Mouse (Mus musculus) stomach, embryonic 16.5 days (tissue): Measurements from ENCODE around the gene Slc22a15. TPM values are rescaled to one million over a fixed set of nuclear protein-coding genes. Genes with fewer than 3 reads are reported as not detected.
A peak's percentile ranks its signal among the peaks of the same experiment; 100 is the strongest.
"Not testable (repeated sequence)": the region's sequence is repeated elsewhere in the genome, so short reads cannot be mapped to it uniquely, and the experiment has no call there.

Experiments
- ATAC-seq: fragments of 200-750 bp; cut with Nextera tagmentation; 2 replicates; pipeline ENCODE4 v1.8.0; 2017; ENCODE audit warnings: moderate number of reproducible peaks, moderate TSS enrichment; ENCODE audit not compliant: insufficient read depth, low FRiP score
- H3K27ac ChIP-seq: fragments of 300-500 bp; sonication (generic); 2 replicates; pipeline ENCODE4 v1.5.1; 2014; ENCODE audit warnings: low read length
- H3K27me3 ChIP-seq: fragments of 300-500 bp; sonication (generic); 2 replicates; pipeline ENCODE4 v1.6.1; 2014; ENCODE audit warnings: low read length, control low read depth, mixed read lengths; ENCODE audit not compliant: control insufficient read depth, insufficient read depth
- H3K36me3 ChIP-seq: fragments of 300-500 bp; sonication (generic); 2 replicates; pipeline ENCODE4 v1.6.1; 2014; ENCODE audit warnings: low read length; ENCODE audit not compliant: control insufficient read depth, insufficient read depth
- H3K4me1 ChIP-seq: fragments of 300-500 bp; sonication (generic); 2 replicates; pipeline ENCODE4 v1.6.1; 2014; ENCODE audit warnings: low read length, control low read depth, mixed read lengths; ENCODE audit not compliant: control insufficient read depth, insufficient read depth
- H3K4me2 ChIP-seq: fragments of 300-500 bp; sonication (generic); 2 replicates; pipeline ENCODE4 v1.6.1; 2014; ENCODE audit warnings: low read depth, low read length, mixed read lengths
- H3K4me3 ChIP-seq: fragments of 300-500 bp; sonication (generic); replicated peaks from 2 replicates; pipeline ENCODE4 v1.5.1; 2014; ENCODE audit warnings: mild to moderate bottlenecking, low read length
- H3K9ac ChIP-seq: fragments of 300-500 bp; sonication (generic); 2 replicates; pipeline ENCODE4 v1.6.1; 2014; ENCODE audit warnings: low read length
- H3K9me3 ChIP-seq: fragments of 300-500 bp; sonication (generic); replicated peaks from 2 replicates; pipeline ENCODE4 v1.6.1; 2016; ENCODE audit warnings: low read length, control low read depth; ENCODE audit not compliant: control insufficient read depth
- WGBS: fragments of 180-500 bp; shearing (Covaris S2); extraction: QIAGEN DNeasy Blood & Tissue Kit; methylation state at CpG from one replicate; pipeline ENCODE4 v1.1.7; 2014; 5-methylcytosine and 5-hydroxymethylcytosine counted together
- polyA plus RNA-seq: library from polyadenylated mRNA; unstranded; fragments of >200 nt; fragmentation: Nextera tagmentation; extraction: Ambion mirVana; gene quantifications from 2 replicates; pipeline ENCODE4 v1.2.1, GENCODE M21; 2015

Slc22a15 gene
- polyA plus RNA-seq, 1 experiment from 2014 or later = 4.5 TPM

DNA sequence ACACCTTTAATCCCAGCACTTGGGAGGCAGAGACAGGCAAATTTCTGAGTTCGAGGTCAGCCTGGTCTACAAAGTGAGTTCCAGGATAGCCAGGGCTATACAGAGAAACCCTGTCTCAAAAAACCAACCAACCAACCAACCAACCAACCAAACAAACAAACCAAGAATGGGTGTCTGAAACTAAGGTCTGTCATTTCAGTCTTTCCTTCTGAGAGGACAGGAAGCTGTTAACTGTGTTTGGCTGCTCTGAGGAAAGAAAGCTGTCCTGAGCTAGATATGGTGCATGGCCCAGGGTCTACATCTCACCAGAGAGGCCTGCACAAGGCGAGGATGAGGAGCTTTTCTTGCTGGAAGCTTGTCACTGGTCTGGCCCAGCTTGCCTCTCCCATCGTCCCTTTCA, 103.5 kb downstream of the Slc22a15 start:
- not testable (repeated sequence) for H3K9ac ChIP-seq, H3K9me3 ChIP-seq, H3K4me3 ChIP-seq, H3K27me3 ChIP-seq, H3K27ac ChIP-seq, H3K4me1 ChIP-seq, H3K4me2 ChIP-seq, ATAC-seq, H3K36me3 ChIP-seq
- WGBS = 77% methylated on average over 3 of the region's 3 CpGs

- no peak overlapping the region for H3K4me3 ChIP-seq
- H3K9me3 ChIP-seq = no peaks in the 10 kb centered on the region
- no peak for ATAC-seq
These were observed 108.2 kb downstream of the Slc22a15 start for GRCm38 (mm10) chr3:101816006-101816405.

GRCm38 (mm10) chr3:101814790-101815189, 109.5 kb downstream of the Slc22a15 start:
- H3K4me3 ChIP-seq = no peak overlapping the region
- H3K4me2 ChIP-seq = no peak overlapping the region
- H3K27me3 ChIP-seq = no peaks in the 10 kb centered on the region
- H3K9ac ChIP-seq = no peak overlapping the region
- H3K4me1 ChIP-seq = 0 out of 2 replicates have a peak, but pooled peaks cover 4% of the 10 kb centered on the region
- 85% methylated on average over 9 of the region's 9 CpGs for WGBS
- H3K27ac ChIP-seq = no peak overlapping the region
- ATAC-seq = no peak
- H3K9me3 ChIP-seq = no peaks in the 10 kb centered on the region
- H3K36me3 ChIP-seq = no peaks in the 10 kb centered on the region

More at GRCm38 (mm10) chr3:101816006-101816405, 108.2 kb downstream of the Slc22a15 start:
- Histone ChIP-seq H3K4me1 (0 out of 2 replicates have a peak, but pooled peaks cover 4% of the 10 kb centered on the region), H3K9ac (no peak overlapping the region), H3K36me3 (no peaks in the 10 kb centered on the region), H3K4me2 (no peak overlapping the region), H3K27me3 (no peaks in the 10 kb centered on the region), H3K27ac (no peak overlapping the region)
- WGBS = 79% methylated on average over 3 of the region's 3 CpGs

GRCm38 (mm10) chr3:101812341-101812962, 111.8 kb downstream of the Slc22a15 start:
- 0 out of 2 replicates have a peak, but pooled peaks cover 4% of the 10 kb centered on the region for H3K4me1 ChIP-seq
- H3K9me3 ChIP-seq = no peaks in the 10 kb centered on the region
- H3K27me3 ChIP-seq = no peaks in the 10 kb centered on the region
- no peak overlapping the region for H3K4me3 ChIP-seq
- H3K36me3 ChIP-seq = no peaks in the 10 kb centered on the region
- no peak overlapping the region for H3K9ac ChIP-seq
- no peak overlapping the region for H3K4me2 ChIP-seq
- peak; percentile 76; the same call in 1 of the 2 replicates for ATAC-seq
- 61% methylated on average over 10 of the region's 10 CpGs for WGBS
- no peak overlapping the region for H3K27ac ChIP-seq

- 59% methylated on average over 4 of the region's 4 CpGs for WGBS
These were observed 112.3 kb downstream of the Slc22a15 start for GRCm38 (mm10) chr3:101811931-101812330.

DNA sequence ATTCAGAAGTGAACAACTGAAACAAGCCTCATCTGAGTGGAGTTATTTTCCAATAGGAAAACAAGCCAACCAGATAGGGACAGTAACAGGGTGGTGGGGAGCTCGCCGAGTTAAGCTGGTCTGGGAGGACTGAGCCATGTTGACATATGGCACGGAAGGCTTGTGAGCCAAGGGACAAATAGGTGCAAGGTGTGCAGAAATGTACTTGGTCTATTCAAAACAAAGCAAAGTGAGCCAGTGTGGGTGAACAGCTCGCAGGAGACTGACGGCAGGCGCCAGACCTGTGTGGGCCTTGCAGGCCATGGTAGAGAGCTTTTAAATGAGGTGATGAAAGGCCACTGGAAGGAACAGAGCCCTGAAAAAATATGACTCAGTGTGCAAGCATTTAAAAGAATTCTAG, 116.6 kb downstream of the Slc22a15 start:
- H3K36me3 ChIP-seq = no peaks in the 10 kb centered on the region
- H3K4me3 ChIP-seq = no peak overlapping the region
- peaks cover 13% of the 10 kb centered on the region; the same call in 1 of the 2 replicates for H3K4me1 ChIP-seq
- no peak overlapping the region for H3K27ac ChIP-seq
- H3K4me2 ChIP-seq = no peak overlapping the region
- no peak for ATAC-seq
- 77% methylated on average over 6 of the region's 6 CpGs for WGBS
- no peaks in the 10 kb centered on the region for H3K27me3 ChIP-seq
- H3K9me3 ChIP-seq = no peaks in the 10 kb centered on the region
- H3K9ac ChIP-seq = no peak overlapping the region

More at GRCm38 (mm10) chr3:101811931-101812330, 112.3 kb downstream of the Slc22a15 start:
- ATAC-seq = no peak
- Histone ChIP-seq H3K36me3 (no peaks in the 10 kb centered on the region), H3K9ac (no peak overlapping the region), H3K4me2 (no peak overlapping the region), H3K4me3 (no peak overlapping the region), H3K4me1 (0 out of 2 replicates have a peak, but pooled peaks cover 4% of the 10 kb centered on the region), H3K27me3 (no peaks in the 10 kb centered on the region), H3K9me3 (no peaks in the 10 kb centered on the region), H3K27ac (no peak overlapping the region)

GRCm38 (mm10) chr3:101806941-101807340, 117.3 kb downstream of the Slc22a15 start:
- no peak overlapping the region for H3K27ac ChIP-seq
- ATAC-seq = no peak
- no peak overlapping the region for H3K4me2 ChIP-seq
- H3K4me1 ChIP-seq = peaks cover 9% of the 10 kb centered on the region; the same call in 1 of the 2 replicates
- no peaks in the 10 kb centered on the region for H3K9me3 ChIP-seq
- H3K9ac ChIP-seq = no peak overlapping the region
- H3K36me3 ChIP-seq = no peaks in the 10 kb centered on the region
- H3K4me3 ChIP-seq = no peak overlapping the region
- WGBS = 40% methylated on average over 4 of the region's 4 CpGs
- no peaks in the 10 kb centered on the region for H3K27me3 ChIP-seq

- WGBS = 9% methylated on average over 16 of the region's 16 CpGs
- no peaks in the 10 kb centered on the region for H3K36me3 ChIP-seq
- peak; percentile 83 for ATAC-seq
- H3K9ac ChIP-seq = peak overlapping the region; percentile 52; the same call in 1 of the 2 replicates
- H3K9me3 ChIP-seq = no peaks in the 10 kb centered on the region
- no peak overlapping the region for H3K4me3 ChIP-seq
- H3K27me3 ChIP-seq = no peaks in the 10 kb centered on the region
- H3K4me2 ChIP-seq = peak overlapping the region; percentile 45
- H3K4me1 ChIP-seq = peaks cover 9% of the 10 kb centered on the region; the same call in 1 of the 2 replicates
- no peak overlapping the region for H3K27ac ChIP-seq
These were observed 118.1 kb downstream of the Slc22a15 start for GRCm38 (mm10) chr3:101806149-101806548.
